8 mouse cellular contexts compared by ENCODE assay signal in the genomic region with DNA sequence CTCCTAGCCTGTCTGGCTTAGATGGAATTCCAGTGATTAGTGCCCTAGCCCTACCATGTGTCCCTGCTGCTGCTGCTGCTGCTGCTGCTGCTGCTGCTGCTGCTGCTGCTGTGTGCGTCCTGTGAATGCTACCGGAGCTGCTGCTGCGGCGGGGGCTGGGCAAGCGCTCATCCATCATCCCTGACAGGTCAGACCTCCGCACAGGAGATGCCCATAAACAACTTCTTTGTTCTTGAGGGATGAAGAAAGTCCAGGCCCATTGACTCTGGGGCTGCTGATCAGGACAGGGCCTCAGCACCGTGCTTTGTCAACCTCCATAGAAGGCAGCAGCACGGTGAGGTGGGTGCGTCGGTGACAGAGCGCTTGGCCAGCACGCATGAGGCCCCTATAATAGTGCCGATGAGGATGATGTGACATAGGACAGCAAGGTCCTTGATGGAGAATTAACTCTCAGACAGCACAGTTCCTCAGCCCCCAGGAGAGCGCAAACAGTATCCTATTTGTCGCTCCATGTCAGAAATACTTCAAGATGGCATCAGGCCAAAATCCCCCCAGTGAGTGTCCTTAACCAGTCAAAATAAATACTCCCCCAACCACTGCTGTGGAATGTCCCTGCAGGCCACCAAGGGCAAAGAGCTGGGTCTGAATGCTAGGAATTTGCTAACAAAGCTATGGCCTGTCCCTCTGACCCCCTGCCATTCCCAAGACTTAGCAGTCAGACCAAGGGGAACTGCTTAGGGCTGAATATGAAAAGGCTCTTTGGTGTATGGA.
A peak's percentile ranks its signal among the peaks of the same experiment; 100 is the strongest.
DNase-seq lines count a peak whose midpoint lies in the region; ATAC-seq and TF ChIP-seq lines count a peak whose summit lies in the region.

No protein-coding gene starts in this region.

- 11% methylated on average over 15 of the region's 15 CpGs for WGBS in lung, postnatal 0 days
- 26% methylated on average over 15 of the region's 15 CpGs for WGBS in lung, adult 2 months
- 4% methylated on average over 15 of the region's 15 CpGs for WGBS in hindbrain, embryonic 13.5 days
- WGBS in stomach, embryonic 16.5 days: 15% methylated on average over 15 of the region's 15 CpGs

- peak overlapping the region; percentile 78 for H3K27ac ChIP-seq in lung, postnatal 0 days (ENCODE audit: low read length)
- H3K27ac ChIP-seq in hindbrain, embryonic 13.5 days: peak overlapping the region; percentile 95
- H3K27ac ChIP-seq in stomach, embryonic 16.5 days (ENCODE audit: low read length): peak overlapping the region; percentile 78

- peak; percentile 64 for ATAC-seq in lung, postnatal 0 days
- peak; percentile 83 for ATAC-seq in hindbrain, embryonic 13.5 days (ENCODE audit: low FRiP score)
- peak; percentile 66 for ATAC-seq in stomach, embryonic 16.5 days (ENCODE audit: insufficient read depth, low FRiP score)

- H3K4me3 ChIP-seq in lung, postnatal 0 days (ENCODE audit: low read depth, low read length): no peak overlapping the region
- no peak overlapping the region for H3K4me3 ChIP-seq in lung, adult 2 months (replicated peaks; ENCODE audit: extremely low read depth, low read depth, low read length)
- H3K4me3 ChIP-seq in hindbrain, embryonic 13.5 days: no peak overlapping the region
- H3K4me3 ChIP-seq in stomach, embryonic 16.5 days (replicated peaks; ENCODE audit: low read length): no peak overlapping the region

- 0 out of 2 replicates have a peak, but pooled peaks have one; percentile 2 for TF ChIP-seq CTCF in lung, postnatal 0 days (IDR thresholded peaks at IDR 0.05)
- TF ChIP-seq CTCF in lung, adult 2 months (IDR thresholded peaks at IDR 0.05; ENCODE audit: insufficient read depth, low read length): no peak

- H3K4me1 ChIP-seq in lung, postnatal 0 days (ENCODE audit: insufficient read depth, low read depth, low read length): peaks cover 16% of the 10 kb centered on the region; the same call in 1 of the 2 replicates
- peaks cover 7% of the 10 kb centered on the region for H3K4me1 ChIP-seq in lung, adult 2 months (ENCODE audit: control insufficient read depth, insufficient read depth, low read length)
- H3K4me1 ChIP-seq in hindbrain, embryonic 13.5 days (replicated peaks): peaks cover 32% of the 10 kb centered on the region
- peaks cover 22% of the 10 kb centered on the region for H3K4me1 ChIP-seq in stomach, embryonic 16.5 days (ENCODE audit: control insufficient read depth, insufficient read depth, low read length)

- DNase-seq in lung, postnatal 0 days (ENCODE audit: low spot score): peak; percentile 71
- DNase-seq in lung, adult 2 months: no peak
- DNase-seq in liver: peak; percentile 33
- no peak for DNase-seq in thymus, postnatal 14 days
- no peak for DNase-seq in gastrocnemius, adult 18-20 months (ENCODE audit: low spot score)
- no peak for DNase-seq in urinary bladder, adult 18-20 months (ENCODE audit: low spot score in 2 of 2)

- TF ChIP-seq POLR2A in lung, adult 2 months (IDR thresholded peaks at IDR 0.05; ENCODE audit: borderline replicate concordance, extremely low read depth, low read depth, low read length): no peak

- no peaks in the 10 kb centered on the region for H3K36me3 ChIP-seq in lung, postnatal 0 days (ENCODE audit: insufficient read depth, low read length)
- H3K36me3 ChIP-seq in hindbrain, embryonic 13.5 days: no peaks in the 10 kb centered on the region
- no peaks in the 10 kb centered on the region for H3K36me3 ChIP-seq in stomach, embryonic 16.5 days (ENCODE audit: control insufficient read depth, insufficient read depth, low read length)

- no peaks in the 10 kb centered on the region for H3K27me3 ChIP-seq in lung, postnatal 0 days (replicated peaks; ENCODE audit: insufficient read depth, low read length)
- no peaks in the 10 kb centered on the region for H3K27me3 ChIP-seq in hindbrain, embryonic 13.5 days
- no peaks in the 10 kb centered on the region for H3K27me3 ChIP-seq in stomach, embryonic 16.5 days (ENCODE audit: control insufficient read depth, insufficient read depth, low read length)

- H3K9me3 ChIP-seq in lung, postnatal 0 days (ENCODE audit: low read length): no peaks in the 10 kb centered on the region
- no peaks in the 10 kb centered on the region for H3K9me3 ChIP-seq in hindbrain, embryonic 13.5 days
- H3K9me3 ChIP-seq in stomach, embryonic 16.5 days (replicated peaks; ENCODE audit: control insufficient read depth, low read length): no peaks in the 10 kb centered on the region

- peak; percentile 64 for TF ChIP-seq EP300 in lung, postnatal 0 days (IDR thresholded peaks at IDR 0.05)

- no peak overlapping the region for H3K9ac ChIP-seq in lung, postnatal 0 days (replicated peaks; ENCODE audit: low read depth)
- peak overlapping the region; percentile 59 for H3K9ac ChIP-seq in hindbrain, embryonic 13.5 days
- peak overlapping the region; percentile 50; the same call in 1 of the 2 replicates for H3K9ac ChIP-seq in stomach, embryonic 16.5 days (ENCODE audit: low read length)

- no peak overlapping the region for H3K4me2 ChIP-seq in lung, postnatal 0 days (replicated peaks; ENCODE audit: low read depth, low read length)
- peak overlapping the region; percentile 30 for H3K4me2 ChIP-seq in hindbrain, embryonic 13.5 days
- peak overlapping the region; percentile 31; the same call in 1 of the 2 replicates for H3K4me2 ChIP-seq in stomach, embryonic 16.5 days (ENCODE audit: low read depth, low read length)

Comparison
In these comparisons a context has a peak if more than half of its experiments do, and no peak if none do; other contexts are left out.
1. DNase-seq: peak in lung, postnatal 0 days (single experiment) and liver (single experiment); none in lung, adult 2 months (single experiment), thymus, postnatal 14 days (single experiment), gastrocnemius, adult 18-20 months (single experiment) and urinary bladder, adult 18-20 months (0 of 2).
2. Peak in every context shown above with its lines, with median percentiles within 50 percentile points of each other: ATAC-seq and H3K27ac ChIP-seq.